Mouse (Mus musculus) G1E (cell line): ENCODE data around the gene Cox11.

ENCODE experiments used
- CTCF ChIP-seq: IDR thresholded peaks from 2 replicates; pipeline ENCODE4 v1.5.1; 2012; ENCODE audit warnings: low read depth, low read length, inconsistent platforms, mixed read lengths
- GATA1 ChIP-seq: IDR thresholded peaks from 2 replicates; pipeline ENCODE4 v1.6.1; 2012; ENCODE audit warnings: borderline replicate concordance, low read length, inconsistent platforms, mixed read lengths
- GATA2 ChIP-seq: IDR thresholded peaks from 2 replicates; pipeline ENCODE4 v1.6.1; 2012; ENCODE audit warnings: low read depth, low read length, inconsistent platforms, borderline replicate concordance
- POLR2AphosphoS5 ChIP-seq: IDR thresholded peaks from 2 replicates; pipeline ENCODE4 v1.6.1; 2012; ENCODE audit warnings: low read depth, low read length, inconsistent platforms; ENCODE audit not compliant: insufficient replicate concordance
- TAL1 ChIP-seq: conservative IDR thresholded peaks from 2 replicates; pipeline ENCODE4 v1.6.1; 2012; ENCODE audit warnings: low read depth, low read length, inconsistent platforms, mixed read lengths

- no peak for TF ChIP-seq CTCF
- TF ChIP-seq GATA1 = no peak
- TF ChIP-seq TAL1 = no peak
- no peak for TF ChIP-seq POLR2AphosphoS5
- no peak for TF ChIP-seq GATA2
Measured at GRCm38 (mm10) chr11:90614743-90615142, 23.2 kb upstream of the Cox11 start.
